ENCODE assay signal across 9 mouse cellular contexts in the genomic region with DNA sequence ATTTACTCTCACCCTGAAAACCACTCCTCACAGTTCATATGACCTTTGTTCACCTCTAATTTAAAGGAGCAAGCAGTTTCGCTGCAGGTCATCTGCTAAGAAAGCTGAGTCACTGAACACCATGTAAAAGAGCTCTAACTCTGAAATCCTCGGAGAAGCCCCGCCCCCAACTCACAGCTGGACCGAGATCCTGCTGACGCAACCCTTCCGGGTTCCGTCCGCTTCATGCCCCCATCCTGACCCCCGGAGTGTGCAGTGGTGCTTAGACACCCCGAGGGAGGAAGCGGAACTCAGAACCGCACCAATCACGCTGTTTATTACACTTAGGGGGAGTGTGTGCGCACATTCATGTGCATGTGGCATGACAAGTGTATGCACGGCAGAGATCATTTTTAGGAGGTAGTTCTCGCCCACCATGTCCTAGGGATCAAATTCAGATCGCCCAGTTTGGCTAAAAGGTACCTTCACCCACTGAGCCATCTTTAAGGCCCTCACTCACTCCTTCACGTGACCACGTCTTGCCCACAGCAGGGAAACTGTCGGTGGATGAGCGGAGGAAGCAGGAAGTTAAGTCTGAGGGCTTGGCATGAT. TPM values are rescaled to one million over a fixed set of nuclear protein-coding genes. Genes with fewer than 3 reads are reported as not detected.
DNase-seq lines count a peak whose midpoint lies in the region; ATAC-seq lines count a peak whose summit lies in the region.
"Had no signal": no experiment of that assay in that cellular context is flagged by ENCODE, and none has a peak within 500 bp of the region (broad histone marks: within the 10 kb centered on the region; RNA-seq: fewer than 3 reads in every experiment).

No protein-coding gene starts in this region.

- WGBS in forebrain, embryonic 10.5 days = 25% methylated on average over 21 of the region's 21 CpGs
- WGBS in stomach, embryonic 14.5 days = 23% methylated on average over 21 of the region's 21 CpGs

- no peaks in the 10 kb centered on the region for H3K9me3 ChIP-seq in forebrain, embryonic 10.5 days
- H3K9me3 ChIP-seq in stomach, embryonic 14.5 days (ENCODE audit: control insufficient read depth, low read depth, low read length) = no peaks in the 10 kb centered on the region

- peak; percentile 54 for DNase-seq in ovary, adult 18-20 months (ENCODE audit: low spot score)
- no peak for DNase-seq in ovary, postnatal 10 days (ENCODE audit: low spot score)
- DNase-seq in forebrain, embryonic 10.5 days (ENCODE audit: extremely low spot score, low spot score) = peak; percentile 41
- DNase-seq in heart, postnatal 14 days = peak; percentile 77 to 80
- DNase-seq in kidney, postnatal 36 days = peak; percentile 90
- DNase-seq in cerebellum, postnatal 4 days (ENCODE audit: low spot score in 2 of 2) = no peak

- peak overlapping the region; percentile 37 for H3K4me2 ChIP-seq in stomach, embryonic 14.5 days (replicated peaks; ENCODE audit: low read depth, low read length)

- H3K27me3 ChIP-seq in forebrain, embryonic 10.5 days (ENCODE audit: poor library complexity, severe bottlenecking) = peaks cover 43% of the 10 kb centered on the region
- H3K27me3 ChIP-seq in stomach, embryonic 14.5 days (ENCODE audit: control insufficient read depth, insufficient read depth, low read length) = no peaks in the 10 kb centered on the region

- H3K36me3 ChIP-seq in forebrain, embryonic 10.5 days (replicated peaks) = no peaks in the 10 kb centered on the region
- no peaks in the 10 kb centered on the region for H3K36me3 ChIP-seq in stomach, embryonic 14.5 days (ENCODE audit: control insufficient read depth, insufficient read depth, low read length)

- peak overlapping the region; percentile 45 for H3K4me3 ChIP-seq in forebrain, embryonic 10.5 days
- H3K4me3 ChIP-seq in stomach, embryonic 14.5 days (ENCODE audit: low read depth, low read length) = peak overlapping the region; percentile 23; the same call in 1 of the 2 replicates

- intact Hi-C loops in heart, postnatal 14 days (cut with DNase I) = no loop called here

- no peak overlapping the region for H3K27ac ChIP-seq in forebrain, embryonic 10.5 days
- H3K27ac ChIP-seq in stomach, embryonic 14.5 days (ENCODE audit: low read length) = no peak overlapping the region; the same call in 1 of the 2 replicates

- H3K4me1 ChIP-seq in forebrain, embryonic 10.5 days = peaks cover 36% of the 10 kb centered on the region
- peaks cover 11% of the 10 kb centered on the region for H3K4me1 ChIP-seq in stomach, embryonic 14.5 days (ENCODE audit: control insufficient read depth, insufficient read depth, low read length)

- H3K9ac ChIP-seq in stomach, embryonic 14.5 days (replicated peaks; ENCODE audit: low read depth, low read length) = no peak overlapping the region

- ATAC-seq in megakaryocyte progenitor cell, adult 5-6 weeks (replicated peaks; ENCODE audit: poor library complexity) = peak; percentile 85
- ATAC-seq in stomach, embryonic 14.5 days (ENCODE audit: insufficient number of reproducible peaks, insufficient read depth, low FRiP score, low read depth) = peak; percentile 29; the same call in 1 of the 2 replicates

RNA-seq across cellular contexts. Expression of gene Mt1, which starts 12.3 kb away (rescaled TPM):
- polyA plus RNA-seq in forebrain, embryonic 10.5 days (2016; fragmentation: Nextera tagmentation; extraction: Ambion mirVana) = 204 and 219 TPM in 2 replicates
- 100 to 1,000 TPM; 388 to 401 TPM for total RNA-seq in heart, postnatal 14 days (2021)
- 232 and 285 TPM in 2 replicates for total RNA-seq in megakaryocyte progenitor cell, adult 5-6 weeks (2015)
- total RNA-seq in megakaryocyte progenitor cell, adult 5-6 weeks (2017) = 321 and 389 TPM in 2 replicates
- 888 and 910 TPM in 2 replicates for polyA plus RNA-seq in stomach, embryonic 14.5 days (2014; fragmentation: Nextera tagmentation; extraction: Ambion mirVana)

RNA-seq across cellular contexts. Expression of gene Mt2, which starts 18.7 kb away (rescaled TPM):
- polyA plus RNA-seq in forebrain, embryonic 10.5 days (2016; fragmentation: Nextera tagmentation; extraction: Ambion mirVana) = 55.1 and 68.7 TPM in 2 replicates
- 10 to 100 TPM; 71.0 to 71.3 TPM for total RNA-seq in heart, postnatal 14 days (2021)
- 24.5 and 53.6 TPM in 2 replicates for total RNA-seq in megakaryocyte progenitor cell, adult 5-6 weeks (2015)
- 35.6 and 47.5 TPM in 2 replicates for total RNA-seq in megakaryocyte progenitor cell, adult 5-6 weeks (2017)
- polyA plus RNA-seq in stomach, embryonic 14.5 days (2014; fragmentation: Nextera tagmentation; extraction: Ambion mirVana) = 310 and 332 TPM in 2 replicates

RNA-seq across cellular contexts. Expression of gene Nup93, which starts 23.2 kb away (rescaled TPM):
- 155 and 164 TPM in 2 replicates for polyA plus RNA-seq in forebrain, embryonic 10.5 days (2016; fragmentation: Nextera tagmentation; extraction: Ambion mirVana)
- total RNA-seq in heart, postnatal 14 days (2021) = 10 to 100 TPM; 17.3 to 20.2 TPM
- total RNA-seq in megakaryocyte progenitor cell, adult 5-6 weeks (2015) = 26.7 and 32.4 TPM in 2 replicates
- total RNA-seq in megakaryocyte progenitor cell, adult 5-6 weeks (2017) = 36.3 and 46.1 TPM in 2 replicates
- polyA plus RNA-seq in stomach, embryonic 14.5 days (2014; fragmentation: Nextera tagmentation; extraction: Ambion mirVana) = 74.6 and 82.1 TPM in 2 replicates

RNA-seq across cellular contexts. Expression of gene Mt3, which starts 38.8 kb away (rescaled TPM):
- polyA plus RNA-seq in forebrain, embryonic 10.5 days (2016; fragmentation: Nextera tagmentation; extraction: Ambion mirVana) = 20.7 and 21.5 TPM in 2 replicates
- total RNA-seq in heart, postnatal 14 days (2021) = 1 to 10 TPM; 4.9 to 5.5 TPM
- not detected in 2 replicates for total RNA-seq in megakaryocyte progenitor cell, adult 5-6 weeks (2015)
- not detected in 2 replicates for total RNA-seq in megakaryocyte progenitor cell, adult 5-6 weeks (2017)
- 3.6 and 6.4 TPM in 2 replicates for polyA plus RNA-seq in stomach, embryonic 14.5 days (2014; fragmentation: Nextera tagmentation; extraction: Ambion mirVana)
- polyA plus RNA-seq: C2C12 had no signal

RNA-seq across cellular contexts. Expression of gene Mt4, which starts 54.2 kb away (rescaled TPM):
- polyA plus RNA-seq in forebrain, embryonic 10.5 days (2016; fragmentation: Nextera tagmentation; extraction: Ambion mirVana) = not detected in 2 replicates
- total RNA-seq in heart, postnatal 14 days (2021) = not detected
- not detected in 2 replicates for total RNA-seq in megakaryocyte progenitor cell, adult 5-6 weeks (2015)
- not detected in 2 replicates for total RNA-seq in megakaryocyte progenitor cell, adult 5-6 weeks (2017)
- not detected in 2 replicates for polyA plus RNA-seq in stomach, embryonic 14.5 days (2014; fragmentation: Nextera tagmentation; extraction: Ambion mirVana)

Comparison
In these comparisons a context has a peak if more than half of its experiments do, and no peak if none do; other contexts are left out.
1. DNase-seq: peak in ovary, adult 18-20 months (single experiment), forebrain, embryonic 10.5 days (single experiment), heart, postnatal 14 days (2 of 2) and kidney, postnatal 36 days (2 of 2); none in ovary, postnatal 10 days (single experiment) and cerebellum, postnatal 4 days (0 of 2).